Mouse (Mus musculus) CD8-positive naive resting alpha-beta T cell, adult 2 months (primary cell): ENCODE measurements around the gene Rap1gap.
A peak's percentile ranks its signal among the peaks of the same experiment; 100 is the strongest.

Experiments
- DNase-seq, 2 experiments: peaks; one replicate each; pipeline ENCODE4 v3.0.0; 2022; ENCODE audit warnings: low read depth in 2 of 2, low spot score in 2 of 2

Gene Rap1gap

GRCm38 (mm10) chr4:137743791-137744190 is 79.3 kb downstream of the Rap1gap start:
- DNase-seq, result no peak

- peak in 1 of 2 experiments; percentile 20 for DNase-seq
Observed at GRCm38 (mm10) chr4:137744433-137744918, 80.0 kb downstream of the Rap1gap start.

GRCm38 (mm10) chr4:137747091-137747490 is 82.6 kb downstream of the Rap1gap start:
- DNase-seq, result no peak

GRCm38 (mm10) chr4:137747590-137747989 is 83.1 kb downstream of the Rap1gap start:
- DNase-seq, result no peak

- no peak for DNase-seq
Observed at GRCm38 (mm10) chr4:137748726-137749125, 84.2 kb downstream of the Rap1gap start.

- no peak for DNase-seq
Observed at GRCm38 (mm10) chr4:137749680-137750079, 85.2 kb downstream of the Rap1gap start.

- DNase-seq, result no peak
Observed at GRCm38 (mm10) chr4:137750121-137750520, 85.6 kb downstream of the Rap1gap start.

GRCm38 (mm10) chr4:137751310-137751709 is 86.8 kb downstream of the Rap1gap start:
- DNase-seq, result no peak

GRCm38 (mm10) chr4:137751717-137752116 is 87.2 kb downstream of the Rap1gap start:
- DNase-seq, result no peak

- no peak for DNase-seq
Observed at GRCm38 (mm10) chr4:137752471-137752870, 87.9 kb downstream of the Rap1gap start.

- DNase-seq, result no peak
Observed at GRCm38 (mm10) chr4:137753199-137753598, 88.7 kb downstream of the Rap1gap start.

- DNase-seq, result no peak
Observed at GRCm38 (mm10) chr4:137754446-137754845, 89.9 kb downstream of the Rap1gap start.

GRCm38 (mm10) chr4:137762886-137763285 is 98.4 kb downstream of the Rap1gap start:
- peak; percentile 18 to 24 for DNase-seq

GRCm38 (mm10) chr4:137763920-137764495 is 99.5 kb downstream of the Rap1gap start:
- no peak for DNase-seq

GRCm38 (mm10) chr4:137764621-137765020 is 100.1 kb downstream of the Rap1gap start:
- no peak for DNase-seq

- DNase-seq, result no peak
Observed at GRCm38 (mm10) chr4:137765554-137765971, 101.0 kb downstream of the Rap1gap start.

- DNase-seq, result no peak
Observed at GRCm38 (mm10) chr4:137766365-137766764, 101.8 kb downstream of the Rap1gap start.

GRCm38 (mm10) chr4:137768381-137768780 is 103.9 kb downstream of the Rap1gap start:
- DNase-seq, result no peak

GRCm38 (mm10) chr4:137768831-137769230 is 104.3 kb downstream of the Rap1gap start:
- DNase-seq, result no peak

GRCm38 (mm10) chr4:137769635-137770034 is 105.1 kb downstream of the Rap1gap start:
- no peak for DNase-seq

GRCm38 (mm10) chr4:137770901-137771612 is 106.5 kb downstream of the Rap1gap start:
- no peak for DNase-seq

- DNase-seq, result no peak
Observed at GRCm38 (mm10) chr4:137771749-137772148, 107.2 kb downstream of the Rap1gap start.
